Mouse (Mus musculus) liver, embryonic 16.5 days (tissue): ENCODE data around the gene Ascl3. TPM values are rescaled to one million over a fixed set of nuclear protein-coding genes. Genes with fewer than 3 reads are reported as not detected.

Source experiments
- ATAC-seq: fragments of 200-750 bp; cut with Nextera tagmentation; 2 replicates; pipeline ENCODE4 v1.8.0; 2017; ENCODE audit warnings: low read depth, mild to moderate bottlenecking, moderate number of reproducible peaks, moderate library complexity
- H3K27ac ChIP-seq: fragments of 300-500 bp; sonication (generic); 2 replicates; pipeline ENCODE4 v1.5.1; 2014; ENCODE audit warnings: mild to moderate bottlenecking, low read length
- H3K27me3 ChIP-seq: fragments of 300-500 bp; sonication (generic); 2 replicates; pipeline ENCODE4 v1.6.1; 2014; ENCODE audit warnings: low read depth, low read length, mixed read lengths; ENCODE audit not compliant: control insufficient read depth, insufficient read depth
- H3K36me3 ChIP-seq: fragments of 300-500 bp; sonication (generic); 2 replicates; pipeline ENCODE4 v1.6.1; 2014; ENCODE audit warnings: mild to moderate bottlenecking; ENCODE audit not compliant: control insufficient read depth, insufficient read depth
- H3K4me1 ChIP-seq: fragments of 300-500 bp; sonication (generic); 2 replicates; pipeline ENCODE4 v1.6.1; 2014; ENCODE audit warnings: low read depth, low read length, mixed read lengths; ENCODE audit not compliant: control insufficient read depth
- H3K4me2 ChIP-seq: fragments of 300-500 bp; sonication (generic); 2 replicates; pipeline ENCODE4 v1.6.1; 2014; ENCODE audit warnings: low read depth, low read length, mixed read lengths
- H3K4me3 ChIP-seq: fragments of 300-500 bp; sonication (generic); 2 replicates; pipeline ENCODE4 v1.5.1; 2014; ENCODE audit warnings: low read depth, mild to moderate bottlenecking, low read length
- H3K9ac ChIP-seq: fragments of 300-500 bp; sonication (generic); 2 replicates; pipeline ENCODE4 v1.6.1; 2014; ENCODE audit warnings: low read depth, low read length
- H3K9me3 ChIP-seq: fragments of 300-500 bp; sonication (generic); replicated peaks from 2 replicates; pipeline ENCODE4 v1.6.1; 2016; ENCODE audit warnings: low read length; ENCODE audit not compliant: control insufficient read depth
- WGBS: fragments of 180-500 bp; shearing (Covaris S2); extraction: QIAGEN DNeasy Blood & Tissue Kit; methylation state at CpG from one replicate; pipeline ENCODE4 v1.1.7; 2014; ENCODE audit not compliant: insufficient replicate concordance; 5-methylcytosine and 5-hydroxymethylcytosine counted together
- polyA plus RNA-seq: library from polyadenylated mRNA; unstranded; fragments of >200 nt; fragmentation: Nextera tagmentation; extraction: Ambion mirVana; gene quantifications from 2 replicates; pipeline ENCODE4 v1.2.1, GENCODE M21; 2015

The Ascl3 gene
- polyA plus RNA-seq, 1 experiment from 2014 or later = not detected

DNA sequence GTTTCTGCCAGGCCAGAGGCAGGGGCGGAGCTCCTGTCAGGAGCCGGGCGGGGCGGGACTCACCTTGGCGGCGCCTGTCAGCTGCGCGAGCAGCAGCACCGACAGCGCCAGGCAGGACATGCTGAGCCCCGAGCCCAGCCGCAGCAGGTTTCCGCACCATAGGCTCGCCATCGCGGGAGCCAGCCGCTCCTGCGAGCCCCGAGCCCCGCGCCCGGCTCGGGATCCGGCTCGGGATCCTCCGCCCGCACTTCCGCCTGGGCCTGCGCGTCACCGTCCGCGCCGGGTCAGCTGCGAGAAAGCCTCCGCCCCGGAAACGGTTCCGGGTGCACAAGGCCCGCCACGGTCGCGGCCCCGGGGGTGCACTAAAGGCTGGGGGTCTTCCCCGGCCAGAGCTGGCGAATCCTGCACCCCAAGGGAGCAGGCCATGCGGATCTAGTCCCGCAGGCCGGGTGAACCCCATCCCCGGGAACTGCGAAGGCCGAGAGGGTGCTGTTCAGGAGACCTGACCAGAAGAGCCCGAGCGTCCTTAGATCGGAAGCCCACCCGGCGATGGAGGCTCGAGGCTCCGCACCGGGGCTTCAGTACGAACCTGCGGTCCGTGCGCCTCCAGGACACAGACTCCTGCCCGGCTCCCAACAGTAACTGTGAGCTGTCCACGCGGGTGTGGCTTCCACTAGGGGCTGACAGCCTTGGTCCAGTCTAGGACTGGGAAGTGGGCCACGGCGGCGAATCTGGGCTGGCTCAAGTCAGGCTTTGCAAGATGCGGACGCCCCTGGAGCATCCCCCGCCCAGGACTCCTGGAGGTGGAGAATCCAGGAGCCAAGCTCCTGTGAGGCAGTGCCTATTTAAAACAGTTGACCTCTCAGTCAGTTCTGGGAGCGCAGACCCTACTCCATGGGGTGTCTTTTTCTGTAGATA, 20.7 kb upstream of the Ascl3 start, which contains the start of gene Tmem9b:
TSS of gene Tmem9b (minus strand) at position 868 of the 918 bp plus-strand sequence.
- WGBS = under 1% methylated on average over 72 of the region's 74 CpGs
- H3K9ac ChIP-seq = peak within 1 kb of the TSS; percentile 88
- H3K9me3 ChIP-seq = no peaks in the 10 kb centered on the region
- H3K4me1 ChIP-seq = peaks cover 13% of the 10 kb centered on the region
- H3K27ac ChIP-seq = peak within 1 kb of the TSS; percentile 85
- peak within 1 kb of the TSS; percentile 81 for H3K4me3 ChIP-seq
- no peaks in the 10 kb centered on the region for H3K27me3 ChIP-seq
- peak within 1 kb of the TSS; percentile 77 for H3K4me2 ChIP-seq
- ATAC-seq = peak; percentile 90
- no peaks in the 10 kb centered on the region; the same call in 1 of the 2 replicates for H3K36me3 ChIP-seq

DNA sequence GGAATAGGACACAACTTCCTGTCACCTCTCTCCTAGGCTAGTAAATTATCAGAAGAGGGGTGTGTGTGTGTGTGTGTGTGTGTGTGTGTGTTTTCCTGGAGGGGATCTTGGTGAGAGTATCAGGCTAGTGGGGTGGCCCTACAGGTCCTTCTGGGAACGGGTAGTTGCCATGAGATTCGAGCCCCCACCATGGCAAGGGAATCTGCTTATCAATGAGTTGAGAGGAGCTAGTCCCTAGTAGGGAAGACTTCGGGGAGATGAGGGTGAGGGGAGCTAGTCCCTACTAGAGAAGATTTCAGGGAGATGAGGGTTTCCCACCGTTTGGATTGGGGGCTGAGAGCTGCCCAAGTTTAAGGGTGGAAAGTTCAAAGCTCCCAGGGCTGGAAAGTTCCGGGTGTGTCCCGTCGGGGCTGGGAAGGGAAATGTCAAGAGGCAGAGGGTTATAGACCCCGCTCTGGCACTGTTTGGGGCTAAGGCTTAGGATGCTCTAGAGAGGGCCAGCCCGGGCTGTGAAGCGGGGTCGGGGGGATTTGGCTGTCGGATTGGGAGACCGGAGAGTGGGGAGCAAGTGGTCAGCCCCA, 20.0 kb upstream of the Ascl3 start:
- peaks cover 13% of the 10 kb centered on the region for H3K4me1 ChIP-seq
- peak overlapping the region; percentile 85 for H3K27ac ChIP-seq
- 2% methylated on average over 13 of the region's 13 CpGs for WGBS
- H3K36me3 ChIP-seq = peaks cover under 1% of the 10 kb centered on the region
- peak overlapping the region; percentile 81 for H3K4me3 ChIP-seq
- peak overlapping the region; percentile 88 for H3K9ac ChIP-seq
- H3K9me3 ChIP-seq = no peaks in the 10 kb centered on the region
- H3K27me3 ChIP-seq = no peaks in the 10 kb centered on the region
- no peak; the same call in none of the 2 replicates for ATAC-seq
- peak overlapping the region; percentile 77 for H3K4me2 ChIP-seq

DNA sequence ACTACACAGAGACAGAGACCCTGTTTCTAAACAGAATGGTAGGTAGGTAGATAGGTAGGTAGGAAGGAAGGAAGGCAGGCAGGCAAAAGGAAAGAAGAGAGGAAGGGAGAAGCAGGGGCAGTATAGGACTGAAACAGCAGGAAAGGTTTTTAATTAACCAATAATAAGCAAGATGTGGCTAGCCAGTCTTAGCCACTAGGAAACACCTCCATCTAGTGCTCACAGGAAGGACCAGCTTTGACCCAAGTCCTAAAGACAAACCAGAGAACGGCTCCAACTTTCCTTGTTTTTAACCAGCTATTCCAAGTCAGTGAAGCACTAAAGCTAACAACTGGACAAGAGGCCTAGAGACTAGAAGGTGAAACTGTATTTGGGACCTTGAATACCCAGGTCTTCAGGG, 16.2 kb upstream of the Ascl3 start:
- peaks cover 9% of the 10 kb centered on the region for H3K36me3 ChIP-seq
- H3K27me3 ChIP-seq = no peaks in the 10 kb centered on the region
- no peak for ATAC-seq
- no peak overlapping the region for H3K9ac ChIP-seq
- no peak overlapping the region for H3K4me3 ChIP-seq
- H3K9me3 ChIP-seq = no peaks in the 10 kb centered on the region
- no peak overlapping the region for H3K27ac ChIP-seq
- 65% methylated on average over 1 of the region's 1 CpGs for WGBS
- H3K4me1 ChIP-seq = peaks cover 5% of the 10 kb centered on the region
- no peak overlapping the region for H3K4me2 ChIP-seq

DNA sequence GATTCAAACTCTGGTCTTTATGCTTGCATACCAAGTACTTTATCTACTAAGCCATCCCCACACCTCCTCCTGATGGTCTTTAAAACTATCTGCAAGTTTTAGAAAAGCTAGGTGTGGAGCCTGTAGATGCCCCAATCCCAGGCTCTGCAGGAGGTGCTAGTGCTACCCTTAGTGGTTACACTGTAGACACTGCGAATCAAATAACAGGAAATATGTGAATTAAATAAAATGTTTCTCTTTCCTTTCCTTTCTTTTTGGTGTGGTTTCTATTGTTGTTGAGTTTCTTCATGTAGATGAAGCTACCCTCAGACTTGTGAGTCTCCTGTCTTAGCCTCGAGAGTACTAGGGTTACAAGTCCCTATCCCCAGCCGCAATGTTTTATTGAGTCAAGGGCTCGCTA, 10.2 kb upstream of the Ascl3 start:
- 74% methylated on average over 4 of the region's 4 CpGs for WGBS
- ATAC-seq = no peak
- H3K9me3 ChIP-seq = no peaks in the 10 kb centered on the region
- H3K9ac ChIP-seq = no peak overlapping the region
- H3K27ac ChIP-seq = no peak overlapping the region
- H3K4me1 ChIP-seq = no peaks in the 10 kb centered on the region
- no peak overlapping the region for H3K4me3 ChIP-seq
- H3K27me3 ChIP-seq = no peaks in the 10 kb centered on the region
- no peak overlapping the region for H3K4me2 ChIP-seq
- H3K36me3 ChIP-seq = peaks cover 9% of the 10 kb centered on the region

DNA sequence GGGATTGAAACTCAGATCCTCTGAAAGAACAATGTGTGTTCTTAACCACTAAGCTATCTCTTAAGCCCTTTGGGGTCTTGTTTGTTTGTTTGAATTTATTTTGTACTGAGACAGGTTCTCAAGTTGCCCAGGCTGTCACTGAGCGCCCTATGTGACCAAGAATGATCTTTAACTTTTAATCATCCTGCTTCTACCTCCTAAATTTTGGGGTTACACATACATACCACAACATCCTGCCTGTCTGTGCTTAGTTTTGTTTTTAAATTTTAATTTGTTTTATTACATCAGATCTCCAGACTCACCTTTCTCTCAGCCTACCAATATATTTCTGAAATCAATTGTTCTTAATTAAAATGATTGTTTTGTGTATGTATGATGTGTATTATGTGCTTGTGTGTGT, 9.5 kb upstream of the Ascl3 start:
- no peak for ATAC-seq
- H3K9ac ChIP-seq = no peak overlapping the region
- H3K27ac ChIP-seq = no peak overlapping the region
- no peaks in the 10 kb centered on the region for H3K27me3 ChIP-seq
- no peak overlapping the region for H3K4me3 ChIP-seq
- no peaks in the 10 kb centered on the region for H3K4me1 ChIP-seq
- peaks cover 6% of the 10 kb centered on the region; the same call in 1 of the 2 replicates for H3K36me3 ChIP-seq
- 74% methylated on average over 1 of the region's 1 CpGs for WGBS
- H3K9me3 ChIP-seq = no peaks in the 10 kb centered on the region
- H3K4me2 ChIP-seq = no peak overlapping the region

DNA sequence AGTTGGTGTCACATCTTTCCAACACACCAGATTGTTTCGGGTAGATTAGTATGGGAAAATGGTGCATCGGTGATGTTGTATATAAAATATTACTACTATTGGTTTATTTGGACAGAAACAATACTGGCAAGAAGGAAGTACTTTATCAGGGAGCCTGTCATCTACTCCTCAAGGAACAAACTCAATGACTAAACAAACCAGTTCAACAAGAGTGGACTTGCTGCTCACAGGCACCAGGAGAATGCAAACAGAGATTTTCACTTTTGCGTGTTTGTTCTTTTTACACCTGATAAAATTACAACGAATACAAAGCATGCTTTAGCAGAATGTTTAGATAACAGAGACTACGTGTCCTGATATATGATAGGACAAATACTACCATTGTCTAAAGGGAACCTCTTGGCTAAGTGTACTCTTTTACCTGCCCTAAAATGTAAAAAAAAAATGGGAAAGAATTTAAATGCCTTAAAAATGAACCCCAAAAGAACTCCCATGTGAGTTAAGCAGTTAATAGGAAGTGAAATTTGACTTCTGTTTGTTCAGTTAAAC, 8.4 kb upstream of the Ascl3 start:
- no peak for ATAC-seq
- Histone ChIP-seq H3K36me3 (peaks cover 3% of the 10 kb centered on the region; the same call in 1 of the 2 replicates), H3K4me3 (no peak overlapping the region), H3K4me2 (no peak overlapping the region), H3K27ac (no peak overlapping the region), H3K9ac (no peak overlapping the region), H3K27me3 (no peaks in the 10 kb centered on the region), H3K9me3 (no peaks in the 10 kb centered on the region), H3K4me1 (no peaks in the 10 kb centered on the region)
- WGBS = 68% methylated on average over 5 of the region's 5 CpGs

DNA sequence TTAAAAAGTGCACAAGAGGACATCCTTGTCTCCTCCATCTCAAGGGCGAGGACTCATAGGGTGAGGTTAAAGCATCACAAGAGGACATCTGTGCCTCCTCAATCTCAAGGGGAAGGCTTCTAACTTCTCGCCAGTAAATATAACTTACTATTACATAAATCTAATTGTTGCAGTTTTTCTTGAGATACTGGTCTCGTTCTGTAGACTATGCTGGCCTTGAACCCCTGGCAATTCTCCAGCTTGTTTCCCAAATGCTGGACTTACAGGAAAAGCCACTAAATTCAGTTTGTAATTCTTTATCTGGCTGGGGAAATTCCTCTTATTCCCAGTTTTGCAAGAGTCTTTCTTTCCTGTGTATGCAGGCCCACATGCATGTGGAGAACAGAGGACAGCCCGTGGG, 3.3 kb upstream of the Ascl3 start:
- Histone ChIP-seq H3K9me3 (no peaks in the 10 kb centered on the region), H3K4me1 (no peaks in the 10 kb centered on the region), H3K9ac (no peak overlapping the region), H3K36me3 (no peaks in the 10 kb centered on the region; the same call in 1 of the 2 replicates), H3K4me3 (no peak overlapping the region), H3K27me3 (no peaks in the 10 kb centered on the region), H3K27ac (no peak overlapping the region), H3K4me2 (no peak overlapping the region)
- ATAC-seq = no peak
- 67% methylated on average over 4 of the region's 4 CpGs for WGBS

DNA sequence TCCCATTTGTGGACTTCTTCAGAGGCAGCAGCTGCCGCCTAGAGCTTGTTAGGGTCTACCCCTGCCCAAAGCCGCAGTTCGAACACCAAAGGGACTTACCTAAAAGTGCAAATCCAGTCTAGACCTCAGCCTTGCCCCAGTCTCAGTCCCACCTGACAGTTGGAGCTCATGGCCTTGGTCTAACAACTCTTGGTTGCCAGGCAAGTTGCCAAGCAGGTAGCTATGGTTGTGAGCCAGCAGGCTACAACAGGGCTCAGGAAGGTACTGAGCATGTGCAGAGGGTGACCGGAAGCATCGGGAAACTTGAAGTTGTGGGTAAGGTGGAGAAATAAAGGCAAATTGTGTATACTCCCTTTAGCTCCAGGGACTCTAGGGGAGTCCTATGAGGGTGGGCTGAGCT, 7.8 kb downstream of the Ascl3 start, which contains the start of gene BC051019:
TSS of gene BC051019 (minus strand) at position 154 of the 400 bp plus-strand sequence.
- no peaks in the 10 kb centered on the region for H3K36me3 ChIP-seq
- 84% methylated on average over 5 of the region's 5 CpGs for WGBS
- ATAC-seq = no peak
- no peaks in the 10 kb centered on the region for H3K4me1 ChIP-seq
- H3K9me3 ChIP-seq = no peaks in the 10 kb centered on the region; the same call in 1 of the 2 replicates
- no peak within 1 kb of the TSS for H3K4me3 ChIP-seq
- no peak within 1 kb of the TSS for H3K9ac ChIP-seq
- H3K27me3 ChIP-seq = no peaks in the 10 kb centered on the region
- no peak within 1 kb of the TSS for H3K27ac ChIP-seq
- no peak within 1 kb of the TSS for H3K4me2 ChIP-seq
